Mouse (Mus musculus) MEL (cell line): ENCODE data around the gene Man1c1. TPM values are rescaled to one million over a fixed set of nuclear protein-coding genes. Genes with fewer than 3 reads are reported as not detected.

Experiments
- DNase-seq: peaks from one replicate; pipeline ENCODE4 v3.0.0; 2011; ENCODE audit warnings: low read depth, low spot score
- H3K27ac ChIP-seq: 2 replicates; pipeline ENCODE4 v1.5.1; 2012; ENCODE audit warnings: low read depth, mild to moderate bottlenecking, control low read depth, low read length, moderate library complexity; ENCODE audit not compliant: control insufficient read depth
- H3K27me3 ChIP-seq, 2 experiments: fragments of 150-350 bp in 1 of 2; sonication (generic) in 1 of 2; 2 replicates each; pipeline ENCODE4 v1.6.1; 2012; ENCODE audit warnings: low read length in 2 of 2, mild to moderate bottlenecking in 2 of 2, improper control_type of control experiment in 1 of 2, moderate library complexity in 1 of 2; ENCODE audit not compliant: insufficient read depth in 2 of 2, control insufficient read depth in 1 of 2
- H3K36me3 ChIP-seq, 2 experiments: 2 replicates each; pipeline ENCODE4 v1.6.1; 2012 to 2014; ENCODE audit warnings: low read length in 2 of 2, improper control_type of control experiment in 1 of 2, inconsistent platforms in 1 of 2, mild to moderate bottlenecking in 1 of 2; ENCODE audit not compliant: insufficient read depth in 2 of 2, control insufficient read depth in 1 of 2
- H3K4me1 ChIP-seq, 2 experiments: fragments of 150-350 bp in 1 of 2; sonication (generic) in 1 of 2; 2 replicates each; pipeline ENCODE4 v1.6.1; 2012; ENCODE audit warnings: low read length in 2 of 2, improper control_type of control experiment in 1 of 2, mild to moderate bottlenecking in 1 of 2; ENCODE audit not compliant: insufficient read depth in 2 of 2, control insufficient read depth in 1 of 2
- H3K4me3 ChIP-seq, 2 experiments: fragments of 150-350 bp in 1 of 2; sonication (generic) in 1 of 2; 2 replicates each; pipeline ENCODE4 v1.5.1; 2012; ENCODE audit warnings: low read depth in 2 of 2, low read length in 2 of 2, mild to moderate bottlenecking in 2 of 2, moderate library complexity in 2 of 2, control low read depth in 1 of 2, improper control_type of control experiment in 1 of 2; ENCODE audit not compliant: control insufficient read depth in 1 of 2, insufficient read depth in 1 of 2
- H3K79me2 ChIP-seq: 2 replicates; pipeline ENCODE4 v1.6.1; 2012; ENCODE audit warnings: mild to moderate bottlenecking, low read length, moderate library complexity; ENCODE audit not compliant: control insufficient read depth, poor library complexity, insufficient read depth
- H3K9ac ChIP-seq: 2 replicates; pipeline ENCODE4 v1.6.1; 2012; ENCODE audit warnings: low read depth, mild to moderate bottlenecking, control low read depth, low read length, moderate library complexity; ENCODE audit not compliant: control insufficient read depth, poor library complexity, severe bottlenecking
- H3K9me3 ChIP-seq: fragments of 150-350 bp; sonication (generic); replicated peaks from 2 replicates; pipeline ENCODE4 v1.6.1; 2012; ENCODE audit warnings: mild to moderate bottlenecking, low read length, improper control_type of control experiment, moderate library complexity; ENCODE audit not compliant: insufficient read depth
- CHD1 ChIP-seq: IDR thresholded peaks from 2 replicates; pipeline ENCODE4 v1.6.1; 2012; ENCODE audit warnings: low read depth, mild to moderate bottlenecking, inconsistent platforms, low read length, improper control_type of control experiment
- CHD2 ChIP-seq: IDR thresholded peaks from 2 replicates; pipeline ENCODE4 v1.6.1; 2011; ENCODE audit warnings: low read length, improper control_type of control experiment
- CTCF ChIP-seq, 3 experiments: IDR thresholded peaks in 2 of 3; conservative IDR thresholded peaks in 1 of 3; 2 replicates each; pipeline ENCODE4 v1.5.1; 2011 to 2012; ENCODE audit warnings: low read length in 3 of 3, low read depth in 2 of 3, mild to moderate bottlenecking in 2 of 3, improper control_type of control experiment in 1 of 3, inconsistent platforms in 1 of 3, mixed read lengths in 1 of 3, moderate library complexity in 1 of 3; ENCODE audit not compliant: control insufficient read depth in 1 of 3, insufficient read depth in 1 of 3, poor library complexity in 1 of 3, severe bottlenecking in 1 of 3
- ELF1 ChIP-seq: IDR thresholded peaks from 2 replicates; pipeline ENCODE4 v1.6.1; 2014; ENCODE audit warnings: low read depth, mild to moderate bottlenecking, inconsistent platforms, low read length, improper control_type of control experiment, moderate library complexity
- EP300 ChIP-seq, 2 experiments: IDR thresholded peaks; 2 replicates each; pipeline ENCODE4 v1.6.1; 2011; ENCODE audit warnings: improper control_type of control experiment in 2 of 2, low read length in 2 of 2, low read depth in 1 of 2, mild to moderate bottlenecking in 1 of 2
- ETS1 ChIP-seq: IDR thresholded peaks from 2 replicates; pipeline ENCODE4 v1.6.1; 2012; ENCODE audit warnings: low read depth, mild to moderate bottlenecking, inconsistent platforms, low read length, improper control_type of control experiment, moderate library complexity
- GATA1 ChIP-seq: IDR thresholded peaks from 2 replicates; pipeline ENCODE4 v1.6.1; 2011; ENCODE audit warnings: low read depth, low read length, improper control_type of control experiment
- HCFC1 ChIP-seq: IDR thresholded peaks from 2 replicates; pipeline ENCODE4 v1.6.1; 2012; ENCODE audit warnings: low read depth, mild to moderate bottlenecking, inconsistent platforms, low read length, improper control_type of control experiment, moderate library complexity
- KAT2A ChIP-seq: conservative IDR thresholded peaks from 2 replicates; pipeline ENCODE4 v1.6.1; 2012; ENCODE audit warnings: low read depth, low read length, improper control_type of control experiment, inconsistent platforms
- MAFK ChIP-seq: IDR thresholded peaks from 2 replicates; pipeline ENCODE4 v1.6.1; 2011; ENCODE audit warnings: low read depth, mild to moderate bottlenecking, low read length, improper control_type of control experiment, borderline replicate concordance
- MAX ChIP-seq: IDR thresholded peaks from 2 replicates; pipeline ENCODE4 v1.6.1; 2011; ENCODE audit warnings: low read length, improper control_type of control experiment
- MAZ ChIP-seq: IDR thresholded peaks from 2 replicates; pipeline ENCODE4 v1.6.1; 2012; ENCODE audit warnings: low read depth, mild to moderate bottlenecking, inconsistent platforms, low read length, improper control_type of control experiment
- MXI1 ChIP-seq: IDR thresholded peaks from 2 replicates; pipeline ENCODE4 v1.6.1; 2011; ENCODE audit warnings: mild to moderate bottlenecking, low read depth, low read length, improper control_type of control experiment
- MYB ChIP-seq: IDR thresholded peaks from 2 replicates; pipeline ENCODE4 v1.6.1; 2011; ENCODE audit warnings: mild to moderate bottlenecking, low read depth, low read length, improper control_type of control experiment
- MYC ChIP-seq: IDR thresholded peaks from 2 replicates; pipeline ENCODE4 v1.6.1; 2011; ENCODE audit warnings: low read depth, mild to moderate bottlenecking, low read length, improper control_type of control experiment, moderate library complexity
- NELFE ChIP-seq: IDR thresholded peaks from 2 replicates; pipeline ENCODE4 v1.6.1; 2011; ENCODE audit warnings: low read depth, low read length, improper control_type of control experiment
- NRF1 ChIP-seq: IDR thresholded peaks from 2 replicates; pipeline ENCODE4 v1.6.1; 2014; ENCODE audit warnings: low read depth, mild to moderate bottlenecking, inconsistent platforms, low read length, improper control_type of control experiment, moderate library complexity; ENCODE audit not compliant: poor library complexity, insufficient read depth, severe bottlenecking
- POLR2A ChIP-seq, 2 experiments: IDR thresholded peaks; 2 replicates each; pipeline ENCODE4 v1.6.1; 2011 to 2012; ENCODE audit warnings: low read length in 2 of 2, mild to moderate bottlenecking in 2 of 2, control low read depth in 1 of 2, improper control_type of control experiment in 1 of 2, low read depth in 1 of 2, moderate library complexity in 1 of 2; ENCODE audit not compliant: control insufficient read depth in 1 of 2, insufficient read depth in 1 of 2, poor library complexity in 1 of 2
- POLR2AphosphoS2 ChIP-seq: IDR thresholded peaks from 2 replicates; pipeline ENCODE4 v1.6.1; 2011; ENCODE audit warnings: low read length, improper control_type of control experiment
- POLR2AphosphoS5 ChIP-seq: IDR thresholded peaks from 2 replicates; pipeline ENCODE4 v1.6.1; 2012; ENCODE audit warnings: low read depth, borderline replicate concordance, mild to moderate bottlenecking, inconsistent platforms, low read length, moderate library complexity, mixed read lengths
- SIN3A ChIP-seq: IDR thresholded peaks from 2 replicates; pipeline ENCODE4 v1.6.1; 2012; ENCODE audit warnings: low read length, improper control_type of control experiment, inconsistent platforms
- SMC3 ChIP-seq: IDR thresholded peaks from 2 replicates; pipeline ENCODE4 v1.6.1; 2011; ENCODE audit warnings: low read depth, low read length, improper control_type of control experiment
- TBP ChIP-seq: IDR thresholded peaks from 2 replicates; pipeline ENCODE4 v1.8.0; 2011; ENCODE audit warnings: low read depth, low read length, improper control_type of control experiment
- TCF12 ChIP-seq: IDR thresholded peaks from 2 replicates; pipeline ENCODE4 v1.6.1; 2014; ENCODE audit warnings: low read depth, mild to moderate bottlenecking, inconsistent platforms, low read length, improper control_type of control experiment, moderate library complexity
- UBTF ChIP-seq: IDR thresholded peaks from 2 replicates; pipeline ENCODE4 v1.6.1; 2012; ENCODE audit warnings: low read depth, mild to moderate bottlenecking, inconsistent platforms, low read length, improper control_type of control experiment, moderate library complexity, borderline replicate concordance; ENCODE audit not compliant: insufficient read depth
- USF1 ChIP-seq: IDR thresholded peaks from 2 replicates; pipeline ENCODE4 v1.6.1; 2014; ENCODE audit warnings: low read depth, mild to moderate bottlenecking, inconsistent platforms, low read length, improper control_type of control experiment, moderate library complexity
- ZKSCAN1 ChIP-seq: IDR thresholded peaks from 2 replicates; pipeline ENCODE4 v1.6.1; 2012; ENCODE audit warnings: low read depth, mild to moderate bottlenecking, inconsistent platforms, low read length, improper control_type of control experiment, moderate library complexity
- ZMIZ1 ChIP-seq: IDR thresholded peaks from 2 replicates; pipeline ENCODE4 v1.6.1; 2012; ENCODE audit warnings: low read depth, mild to moderate bottlenecking, inconsistent platforms, low read length, improper control_type of control experiment, moderate library complexity
- polyA plus RNA-seq, 2 experiments: library from polyadenylated mRNA; stranded (reverse) in 1 of 2; unstranded in 1 of 2; fragments of >175 nt in 1 of 2; fragments of >200 nt in 1 of 2; gene quantifications; 2 replicates each; pipeline versions ENCODE4 v1.2.1 to v1.2.4; 2012; ENCODE audit warnings: low replicate concordance in 2 of 2, low read depth in 1 of 2; ENCODE audit not compliant: insufficient read length in 2 of 2, insufficient read depth in 1 of 2, missing spikeins in 1 of 2
- total RNA-seq: library from RNA; depleted of rRNA; stranded (reverse); fragments of 300-350 nt; gene quantifications from 2 replicates; pipeline ENCODE4 v1.2.3, GENCODE M21; 2012

Man1c1 gene
- total and polyA plus RNA-seq, 3 experiments: 1.9 to 5.2 TPM; not detected in 1

DNA sequence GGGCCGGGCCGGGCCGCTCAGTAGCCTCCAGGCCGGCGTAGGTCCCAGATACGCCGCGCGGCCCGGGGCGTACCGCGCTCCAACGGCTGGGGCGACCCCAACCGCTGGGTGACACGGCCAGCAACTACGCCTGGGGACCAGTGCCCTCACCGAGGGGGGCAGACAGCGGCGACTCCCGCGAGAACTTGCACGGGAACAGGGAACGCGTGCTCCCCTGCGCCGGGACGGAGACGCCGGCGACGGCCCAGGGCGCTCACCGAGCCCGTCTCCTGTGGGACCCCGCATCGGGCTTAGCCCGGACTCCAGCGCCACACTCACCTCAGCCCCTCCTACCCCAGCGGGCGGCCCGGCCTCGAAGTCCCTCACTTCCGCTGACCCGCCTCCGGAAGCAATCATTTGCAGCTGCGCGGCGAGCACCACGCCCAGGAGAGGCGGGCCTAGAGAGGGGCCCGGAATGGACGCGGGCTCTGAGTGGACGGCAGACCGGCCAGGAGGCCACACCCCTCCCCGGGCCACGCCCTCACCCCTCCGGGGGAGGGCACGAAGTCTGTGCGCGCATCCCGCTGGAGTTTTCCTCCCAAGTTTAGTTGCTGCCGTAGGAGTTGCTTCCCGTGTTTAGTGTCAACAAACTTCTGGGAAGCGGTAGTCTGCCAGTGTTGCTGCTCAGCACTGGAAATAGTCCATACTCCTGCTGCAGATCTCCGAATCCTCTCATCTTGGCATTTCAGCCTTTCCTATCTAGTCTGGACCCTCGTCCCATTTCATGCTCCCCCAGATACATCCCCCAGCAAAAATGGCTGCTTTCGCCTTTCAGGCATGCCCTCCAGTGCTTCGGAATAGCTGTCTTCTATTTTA lies 168.9 kb downstream of the Man1c1 start, which contains the start of gene Mtfr1l (continued):
- no peak for TF ChIP-seq CTCF (IDR thresholded peaks at IDR 0.05 in 2 of 3, conservative IDR thresholded peaks at IDR 0.05 in 1 of 3; ENCODE audit: control insufficient read depth in 1 of 3, insufficient read depth in 1 of 3, low read depth in 2 of 3, low read length in 3 of 3, poor library complexity in 1 of 3, severe bottlenecking in 1 of 3)
- peak; percentile 70 for TF ChIP-seq NELFE
- peak; percentile 76; the same call in 1 of the 2 replicates for TF ChIP-seq POLR2AphosphoS2
- peak; percentile 51; the same call in 1 of the 2 replicates for TF ChIP-seq CHD2
- no peak for TF ChIP-seq POLR2AphosphoS5
- TF ChIP-seq ZKSCAN1: no peak
- TF ChIP-seq MYB: no peak
- TF ChIP-seq TBP: no peak
- no peak for TF ChIP-seq ETS1
- TF ChIP-seq MAFK: no peak
- TF ChIP-seq USF1: 0 out of 2 replicates have a peak, but pooled peaks have one; percentile 22

GRCm38 (mm10) chr4:134534124-134534886 lies 169.8 kb downstream of the Man1c1 start:
- H3K27me3 ChIP-seq: no peaks in the 10 kb centered on the region
- DNase-seq: peak; percentile 84
- H3K27ac ChIP-seq: peak overlapping the region; percentile 67
- peaks cover 12% of the 10 kb centered on the region for H3K79me2 ChIP-seq
- peaks cover 9 to 14% of the 10 kb centered on the region in 2 experiments for H3K4me1 ChIP-seq
- peaks cover 0 to 7% of the 10 kb centered on the region in 2 experiments; a peak in 2 of 4 replicates for H3K36me3 ChIP-seq
- H3K9me3 ChIP-seq: no peaks in the 10 kb centered on the region
- TF ChIP-seq USF1 (0 out of 2 replicates have a peak, but pooled peaks have one; percentile 4), CHD1 (no peak), MAZ (peak; percentile 35; the same call in 1 of the 2 replicates), MXI1 (peak; percentile 80), NRF1 (0 out of 2 replicates have a peak, but pooled peaks have one; percentile 15), SMC3 (no peak), KAT2A (no peak), POLR2A (IDR thresholded peaks at IDR 0.05; ENCODE audit: control insufficient read depth in 1 of 2, insufficient read depth in 1 of 2, low read depth in 1 of 2, low read length in 2 of 2, poor library complexity in 1 of 2) (no peak; a peak in 1 of 4 replicates), MAX (peak; percentile 69), MYC (no peak), SIN3A (peak; percentile 66), UBTF (no peak), TCF12 (peak; percentile 26; the same call in 1 of the 2 replicates), EP300 (IDR thresholded peaks at IDR 0.05; ENCODE audit: low read depth in 1 of 2, low read length in 2 of 2) (no peak), ELF1 (no peak), NELFE (no peak), HCFC1 (peak; percentile 30; the same call in 1 of the 2 replicates), TBP (no peak), CHD2 (no peak), GATA1 (0 out of 2 replicates have a peak, but pooled peaks have one; percentile 19), ZMIZ1 (no peak), ZKSCAN1 (no peak)
- H3K4me3 ChIP-seq: peak overlapping the region; percentile 88 to 93
- H3K9ac ChIP-seq: peak overlapping the region; percentile 94
